Mouse (Mus musculus) heart, embryonic 11.5 days (tissue): Measurements from ENCODE around the gene Rbm47. TPM values are rescaled to one million over a fixed set of nuclear protein-coding genes. Genes with fewer than 3 reads are reported as not detected.

Experiments used
- ATAC-seq: fragments of 200-750 bp; cut with Nextera tagmentation; replicated peaks from 2 replicates; pipeline ENCODE4 v1.8.0; 2017; ENCODE audit warnings: moderate library complexity; ENCODE audit not compliant: insufficient number of reproducible peaks, low FRiP score, low TSS enrichment
- H3K27ac ChIP-seq: fragments of 300-500 bp; sonication (generic); 2 replicates; pipeline ENCODE4 v1.5.1; 2014; ENCODE audit warnings: mild to moderate bottlenecking, low read depth, low read length
- H3K27me3 ChIP-seq: fragments of 300-500 bp; sonication (generic); 2 replicates; pipeline ENCODE4 v1.6.1; 2014; ENCODE audit warnings: mild to moderate bottlenecking, low read length, mixed read lengths; ENCODE audit not compliant: control insufficient read depth, insufficient read depth
- H3K36me3 ChIP-seq: fragments of 300-500 bp; sonication (generic); 2 replicates; pipeline ENCODE4 v1.6.1; 2014; ENCODE audit warnings: mild to moderate bottlenecking, low read length, moderate library complexity, mixed read lengths; ENCODE audit not compliant: control insufficient read depth, insufficient read depth
- H3K4me1 ChIP-seq: fragments of 300-500 bp; sonication (generic); 2 replicates; pipeline ENCODE4 v1.6.1; 2014; ENCODE audit warnings: low read length; ENCODE audit not compliant: control insufficient read depth, insufficient read depth
- H3K4me2 ChIP-seq: fragments of 300-500 bp; sonication (generic); 2 replicates; pipeline ENCODE4 v1.6.1; 2014; ENCODE audit warnings: mild to moderate bottlenecking, moderate library complexity
- H3K4me3 ChIP-seq: fragments of 300-500 bp; sonication (generic); 2 replicates; pipeline ENCODE4 v1.5.1; 2014; ENCODE audit warnings: low read depth, low read length
- H3K9ac ChIP-seq: fragments of 300-500 bp; sonication (generic); 2 replicates; pipeline ENCODE4 v1.6.1; 2014; ENCODE audit warnings: mild to moderate bottlenecking, low read depth, low read length, moderate library complexity
- H3K9me3 ChIP-seq: fragments of 300-500 bp; sonication (generic); replicated peaks from 2 replicates; pipeline ENCODE4 v1.6.1; 2016; ENCODE audit warnings: low read length; ENCODE audit not compliant: control insufficient read depth
- WGBS: fragments of 180-500 bp; shearing (Covaris S2); extraction: QIAGEN DNeasy Blood & Tissue Kit; methylation state at CpG from one replicate; pipeline ENCODE4 v1.1.7; 2014; ENCODE audit not compliant: insufficient replicate concordance; 5-methylcytosine and 5-hydroxymethylcytosine counted together
- polyA plus RNA-seq: library from polyadenylated mRNA; unstranded; fragments of >200 nt; fragmentation: Nextera tagmentation; extraction: Ambion mirVana; gene quantifications from 2 replicates; pipeline ENCODE4 v1.2.1, GENCODE M21; 2014

Rbm47 gene
- polyA plus RNA-seq, 1 experiment from 2014 or later = 1.8 TPM

- WGBS = 62% methylated on average over 7 of the region's 7 CpGs
- no peak for ATAC-seq
- Histone ChIP-seq H3K4me2 (peak overlapping the region; percentile 87), H3K4me1 (peaks cover 11% of the 10 kb centered on the region; the same call in 1 of the 2 replicates), H3K9me3 (no peaks in the 10 kb centered on the region), H3K36me3 (no peaks in the 10 kb centered on the region), H3K4me3 (peak overlapping the region; percentile 47), H3K27me3 (no peaks in the 10 kb centered on the region), H3K27ac (no peak overlapping the region), H3K9ac (no peak overlapping the region)
Observed at GRCm38 (mm10) chr5:66069133-66069469, 103.8 kb downstream of the Rbm47 start.

- no peak overlapping the region for H3K4me3 ChIP-seq
- WGBS = 82% methylated on average over 12 of the region's 12 CpGs
- peaks cover 11% of the 10 kb centered on the region; the same call in 1 of the 2 replicates for H3K4me1 ChIP-seq
- no peaks in the 10 kb centered on the region for H3K9me3 ChIP-seq
- H3K9ac ChIP-seq = no peak overlapping the region
- H3K4me2 ChIP-seq = no peak overlapping the region
- H3K27me3 ChIP-seq = no peaks in the 10 kb centered on the region
- no peaks in the 10 kb centered on the region for H3K36me3 ChIP-seq
- ATAC-seq = no peak
- no peak overlapping the region for H3K27ac ChIP-seq
Observed at GRCm38 (mm10) chr5:66068068-66068920, 104.6 kb downstream of the Rbm47 start.

- Histone ChIP-seq H3K27me3 (no peaks in the 10 kb centered on the region), H3K4me3 (no peak overlapping the region), H3K4me1 (peaks cover 11% of the 10 kb centered on the region; the same call in 1 of the 2 replicates), H3K36me3 (no peaks in the 10 kb centered on the region), H3K9ac (no peak overlapping the region), H3K9me3 (no peaks in the 10 kb centered on the region), H3K27ac (no peak overlapping the region), H3K4me2 (no peak overlapping the region)
- WGBS = 50% methylated on average over 7 of the region's 7 CpGs
- ATAC-seq = no peak
Observed at GRCm38 (mm10) chr5:66067219-66067618, 105.7 kb downstream of the Rbm47 start.

- Histone ChIP-seq H3K4me1 (0 out of 2 replicates have a peak, but pooled peaks cover 4% of the 10 kb centered on the region), H3K27ac (no peak overlapping the region), H3K9ac (no peak overlapping the region), H3K4me3 (no peak overlapping the region), H3K36me3 (no peaks in the 10 kb centered on the region), H3K4me2 (no peak overlapping the region), H3K9me3 (no peaks in the 10 kb centered on the region), H3K27me3 (no peaks in the 10 kb centered on the region)
- no peak for ATAC-seq
- WGBS = 53% methylated on average over 3 of the region's 3 CpGs
Observed at GRCm38 (mm10) chr5:66062930-66063220, 110.0 kb downstream of the Rbm47 start.

- Histone ChIP-seq H3K9ac (no peak overlapping the region), H3K36me3 (no peaks in the 10 kb centered on the region), H3K9me3 (no peaks in the 10 kb centered on the region), H3K27ac (no peak overlapping the region), H3K27me3 (no peaks in the 10 kb centered on the region), H3K4me3 (no peak overlapping the region), H3K4me2 (no peak overlapping the region), H3K4me1 (0 out of 2 replicates have a peak, but pooled peaks cover under 1% of the 10 kb centered on the region)
- ATAC-seq = no peak
- WGBS = 80% methylated on average over 19 of the region's 19 CpGs
Observed at GRCm38 (mm10) chr5:66062046-66062929, 110.6 kb downstream of the Rbm47 start.

- no peak for ATAC-seq
- H3K4me1 ChIP-seq = no peaks in the 10 kb centered on the region
- H3K27ac ChIP-seq = no peak overlapping the region
- WGBS = 86% methylated on average over 4 of the region's 4 CpGs
- no peak overlapping the region for H3K4me3 ChIP-seq
- no peak overlapping the region for H3K4me2 ChIP-seq
- no peaks in the 10 kb centered on the region for H3K36me3 ChIP-seq
- H3K27me3 ChIP-seq = no peaks in the 10 kb centered on the region
- H3K9me3 ChIP-seq = no peaks in the 10 kb centered on the region
- H3K9ac ChIP-seq = no peak overlapping the region
Observed at GRCm38 (mm10) chr5:66061667-66062045, 111.3 kb downstream of the Rbm47 start.

- H3K27ac ChIP-seq = no peak overlapping the region
- H3K9me3 ChIP-seq = no peaks in the 10 kb centered on the region
- H3K36me3 ChIP-seq = no peaks in the 10 kb centered on the region
- H3K9ac ChIP-seq = no peak overlapping the region
- H3K4me3 ChIP-seq = no peak overlapping the region
- no peak for ATAC-seq
- H3K4me1 ChIP-seq = no peaks in the 10 kb centered on the region
- no peaks in the 10 kb centered on the region for H3K27me3 ChIP-seq
- no peak overlapping the region for H3K4me2 ChIP-seq
- WGBS = 84% methylated on average over 5 of the region's 5 CpGs
Observed at GRCm38 (mm10) chr5:66058844-66059243, 114.1 kb downstream of the Rbm47 start.

GRCm38 (mm10) chr5:66056680-66057079 lies 116.2 kb downstream of the Rbm47 start:
- WGBS = 80% methylated on average over 4 of the region's 4 CpGs
- ATAC-seq = no peak
- H3K27me3 ChIP-seq = no peaks in the 10 kb centered on the region

More at GRCm38 (mm10) chr5:66056680-66057079, 116.2 kb downstream of the Rbm47 start:
- no peaks in the 10 kb centered on the region for H3K4me1 ChIP-seq
- H3K9me3 ChIP-seq = no peaks in the 10 kb centered on the region
- no peak overlapping the region for H3K9ac ChIP-seq
- no peak overlapping the region for H3K27ac ChIP-seq
- H3K4me2 ChIP-seq = no peak overlapping the region
- no peak overlapping the region for H3K4me3 ChIP-seq
- H3K36me3 ChIP-seq = no peaks in the 10 kb centered on the region
